Mouse (Mus musculus): ENCODE results near the gene 6430548M08Rik. TPM values are rescaled to one million over a fixed set of nuclear protein-coding genes. Genes with fewer than 3 reads are reported as not detected.

Gene 6430548M08Rik
- polyA plus RNA-seq, 1 experiment, result 4.9 TPM

- Histone ChIP-seq H3K4me1 (replicated peaks; ENCODE audit: control insufficient read depth, insufficient read depth, low read length) (peaks cover 25% of the 10 kb centered on the region), H3K27me3 (ENCODE audit: control insufficient read depth, insufficient read depth, low read length) (no peaks in the 10 kb centered on the region), H3K36me3 (ENCODE audit: control insufficient read depth, insufficient read depth, low read length) (no peaks in the 10 kb centered on the region), H3K27ac (ENCODE audit: control insufficient read depth, insufficient read depth, low read length) (no peak overlapping the region), H3K4me3 (ENCODE audit: control insufficient read depth, insufficient read depth, low read length) (no peak overlapping the region)
- TF ChIP-seq POLR2A (IDR thresholded peaks at IDR 0.05; ENCODE audit: control insufficient read depth, extremely low read depth, insufficient read depth, low read length, poor library complexity) (no peak), CTCF (IDR thresholded peaks at IDR 0.05; ENCODE audit: borderline replicate concordance, control insufficient read depth, extremely low read depth, insufficient read depth, low read length, poor library complexity) (no peak)
- no peak for DNase-seq
- 93% methylated on average over 8 of the region's 8 CpGs for WGBS
Observed at GRCm38 (mm10) chr8:120072827-120073226, 41.1 kb upstream of the 6430548M08Rik start.

GRCm38 (mm10) chr8:120074516-120074915 is 39.4 kb upstream of the 6430548M08Rik start:
- 89% methylated on average over 6 of the region's 6 CpGs for WGBS
- no peaks in the 10 kb centered on the region for H3K27me3 ChIP-seq (ENCODE audit: control insufficient read depth, insufficient read depth, low read length)
- H3K4me1 ChIP-seq (replicated peaks; ENCODE audit: control insufficient read depth, insufficient read depth, low read length), result peaks cover 16% of the 10 kb centered on the region
- H3K4me3 ChIP-seq (ENCODE audit: control insufficient read depth, insufficient read depth, low read length), result no peak overlapping the region
- no peaks in the 10 kb centered on the region for H3K36me3 ChIP-seq (ENCODE audit: control insufficient read depth, insufficient read depth, low read length)
- H3K27ac ChIP-seq (ENCODE audit: control insufficient read depth, insufficient read depth, low read length), result no peak overlapping the region
- TF ChIP-seq CTCF (IDR thresholded peaks at IDR 0.05; ENCODE audit: borderline replicate concordance, control insufficient read depth, extremely low read depth, insufficient read depth, low read length, poor library complexity), result no peak
- no peak for TF ChIP-seq POLR2A (IDR thresholded peaks at IDR 0.05; ENCODE audit: control insufficient read depth, extremely low read depth, insufficient read depth, low read length, poor library complexity)
- DNase-seq, result no peak

DNA sequence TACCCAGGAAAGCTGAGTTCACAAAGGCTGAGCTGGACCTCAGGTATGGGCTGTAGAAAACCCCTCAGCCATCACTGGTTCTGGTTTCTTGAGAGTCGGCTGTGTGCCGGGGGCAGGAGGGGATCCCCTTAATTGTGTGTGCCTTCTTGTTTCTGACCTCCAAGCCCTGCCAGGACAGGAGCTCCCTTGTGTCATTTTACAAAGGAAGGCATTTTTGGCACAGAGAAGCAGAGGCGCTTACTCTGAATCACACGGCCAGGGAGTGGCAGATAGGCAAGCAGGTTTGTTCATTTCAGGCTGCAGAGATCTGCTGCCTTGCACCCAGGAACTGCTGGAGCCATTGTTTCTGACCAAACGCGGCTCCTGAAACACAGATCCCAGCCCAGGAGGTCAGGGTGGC is 38.6 kb upstream of the 6430548M08Rik start:
- Histone ChIP-seq H3K27ac (ENCODE audit: control insufficient read depth, insufficient read depth, low read length) (no peak overlapping the region), H3K4me3 (ENCODE audit: control insufficient read depth, insufficient read depth, low read length) (no peak overlapping the region), H3K4me1 (replicated peaks; ENCODE audit: control insufficient read depth, insufficient read depth, low read length) (peaks cover 16% of the 10 kb centered on the region), H3K27me3 (ENCODE audit: control insufficient read depth, insufficient read depth, low read length) (no peaks in the 10 kb centered on the region), H3K36me3 (ENCODE audit: control insufficient read depth, insufficient read depth, low read length) (no peaks in the 10 kb centered on the region)
- no peak for TF ChIP-seq CTCF (IDR thresholded peaks at IDR 0.05; ENCODE audit: borderline replicate concordance, control insufficient read depth, extremely low read depth, insufficient read depth, low read length, poor library complexity)
- TF ChIP-seq POLR2A (IDR thresholded peaks at IDR 0.05; ENCODE audit: control insufficient read depth, extremely low read depth, insufficient read depth, low read length, poor library complexity), result no peak
- WGBS, result 95% methylated on average over 6 of the region's 6 CpGs
- DNase-seq, result no peak

DNA sequence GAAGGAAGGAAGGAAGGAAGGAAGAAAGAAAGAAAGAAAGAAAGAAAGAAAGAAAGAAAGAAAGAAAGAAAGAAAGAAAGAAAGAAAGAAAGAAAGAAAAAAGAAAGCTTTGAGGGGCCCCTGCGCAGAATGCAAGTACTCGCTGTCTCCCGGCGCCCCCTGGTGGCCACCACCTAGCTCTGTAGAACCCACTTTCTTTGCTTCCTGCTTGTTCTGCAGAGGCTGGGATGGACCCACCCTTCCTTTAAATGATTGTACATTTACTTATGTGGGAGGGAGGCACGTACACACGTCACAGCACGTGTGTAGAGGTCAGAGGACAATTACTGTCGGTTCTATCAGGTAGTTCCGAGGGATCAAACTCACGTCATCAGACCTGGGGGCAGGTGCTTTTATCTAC is 35.9 kb upstream of the 6430548M08Rik start:
- no peak overlapping the region for H3K4me3 ChIP-seq (ENCODE audit: control insufficient read depth, insufficient read depth, low read length)
- H3K27me3 ChIP-seq (ENCODE audit: control insufficient read depth, insufficient read depth, low read length), result no peaks in the 10 kb centered on the region
- peaks cover 11% of the 10 kb centered on the region for H3K4me1 ChIP-seq (replicated peaks; ENCODE audit: control insufficient read depth, insufficient read depth, low read length)
- no peak for TF ChIP-seq POLR2A (IDR thresholded peaks at IDR 0.05; ENCODE audit: control insufficient read depth, extremely low read depth, insufficient read depth, low read length, poor library complexity)
- TF ChIP-seq CTCF (IDR thresholded peaks at IDR 0.05; ENCODE audit: borderline replicate concordance, control insufficient read depth, extremely low read depth, insufficient read depth, low read length, poor library complexity), result peak; percentile 87
- no peak overlapping the region for H3K27ac ChIP-seq (ENCODE audit: control insufficient read depth, insufficient read depth, low read length)
- WGBS, result 15% methylated on average over 10 of the region's 10 CpGs
- peaks cover 19% of the 10 kb centered on the region for H3K36me3 ChIP-seq (ENCODE audit: control insufficient read depth, insufficient read depth, low read length)
- peak; percentile 78 for DNase-seq

DNA sequence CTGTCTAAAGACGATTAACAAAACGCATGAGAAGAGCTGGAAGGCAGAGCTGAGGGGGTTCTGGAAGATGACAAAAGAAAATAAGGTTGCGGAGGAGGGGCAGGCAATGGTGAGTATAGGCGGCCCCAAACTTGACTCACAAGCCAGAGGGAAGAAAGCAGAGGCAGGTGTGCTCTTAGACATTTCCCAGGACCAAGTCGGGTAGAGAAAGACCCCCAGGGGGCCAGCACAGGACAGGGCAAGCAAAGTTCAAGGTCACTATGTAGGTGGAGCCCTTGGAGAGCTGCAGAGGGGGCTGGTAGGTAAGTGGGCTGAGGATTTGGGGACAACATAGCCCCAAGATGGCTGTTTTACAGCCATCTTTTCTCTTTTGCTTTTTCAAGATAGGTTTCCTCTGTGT is 34.6 kb upstream of the 6430548M08Rik start:
- no peak for DNase-seq
- no peaks in the 10 kb centered on the region for H3K27me3 ChIP-seq (ENCODE audit: control insufficient read depth, insufficient read depth, low read length)
- WGBS, result 84% methylated on average over 5 of the region's 5 CpGs
- H3K4me3 ChIP-seq (ENCODE audit: control insufficient read depth, insufficient read depth, low read length), result no peak overlapping the region
- H3K36me3 ChIP-seq (ENCODE audit: control insufficient read depth, insufficient read depth, low read length), result peaks cover 22% of the 10 kb centered on the region
- TF ChIP-seq CTCF (IDR thresholded peaks at IDR 0.05; ENCODE audit: borderline replicate concordance, control insufficient read depth, extremely low read depth, insufficient read depth, low read length, poor library complexity), result no peak
- TF ChIP-seq POLR2A (IDR thresholded peaks at IDR 0.05; ENCODE audit: control insufficient read depth, extremely low read depth, insufficient read depth, low read length, poor library complexity), result no peak
- H3K27ac ChIP-seq (ENCODE audit: control insufficient read depth, insufficient read depth, low read length), result no peak overlapping the region
- peaks cover 7% of the 10 kb centered on the region for H3K4me1 ChIP-seq (replicated peaks; ENCODE audit: control insufficient read depth, insufficient read depth, low read length)

DNA sequence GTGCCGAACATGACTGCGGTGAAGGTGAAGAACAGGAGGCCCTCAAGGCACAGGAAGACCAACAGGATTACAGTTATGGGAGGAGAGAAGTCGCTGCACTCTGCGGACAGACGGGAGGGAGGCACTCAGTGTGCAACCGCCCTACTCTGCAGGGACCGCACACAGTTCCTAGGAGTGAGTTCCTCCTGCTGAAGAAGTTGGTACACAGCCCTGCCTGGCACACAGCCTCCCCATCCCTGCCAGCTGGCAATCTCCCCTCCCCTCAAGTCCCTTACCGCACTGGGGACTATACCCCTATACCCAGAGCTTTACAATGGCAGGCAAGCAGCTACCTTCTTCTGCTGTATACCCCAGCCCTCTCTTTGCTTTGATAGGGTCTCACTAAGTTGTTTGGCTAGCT is 30.7 kb upstream of the 6430548M08Rik start:
- TF ChIP-seq POLR2A (IDR thresholded peaks at IDR 0.05; ENCODE audit: control insufficient read depth, extremely low read depth, insufficient read depth, low read length, poor library complexity), result no peak
- TF ChIP-seq CTCF (IDR thresholded peaks at IDR 0.05; ENCODE audit: borderline replicate concordance, control insufficient read depth, extremely low read depth, insufficient read depth, low read length, poor library complexity), result no peak
- Histone ChIP-seq H3K27me3 (ENCODE audit: control insufficient read depth, insufficient read depth, low read length) (no peaks in the 10 kb centered on the region), H3K4me3 (ENCODE audit: control insufficient read depth, insufficient read depth, low read length) (no peak overlapping the region), H3K36me3 (ENCODE audit: control insufficient read depth, insufficient read depth, low read length) (peaks cover 55% of the 10 kb centered on the region), H3K4me1 (replicated peaks; ENCODE audit: control insufficient read depth, insufficient read depth, low read length) (no peaks in the 10 kb centered on the region), H3K27ac (ENCODE audit: control insufficient read depth, insufficient read depth, low read length) (no peak overlapping the region)
- DNase-seq, result no peak
- WGBS, result 94% methylated on average over 8 of the region's 8 CpGs

- peaks cover 61% of the 10 kb centered on the region for H3K36me3 ChIP-seq (ENCODE audit: control insufficient read depth, insufficient read depth, low read length)
- no peak overlapping the region for H3K4me3 ChIP-seq (ENCODE audit: control insufficient read depth, insufficient read depth, low read length)
- no peaks in the 10 kb centered on the region for H3K27me3 ChIP-seq (ENCODE audit: control insufficient read depth, insufficient read depth, low read length)
- H3K4me1 ChIP-seq (replicated peaks; ENCODE audit: control insufficient read depth, insufficient read depth, low read length), result no peaks in the 10 kb centered on the region
- 96% methylated on average over 8 of the region's 8 CpGs for WGBS
- H3K27ac ChIP-seq (ENCODE audit: control insufficient read depth, insufficient read depth, low read length), result no peak overlapping the region
- TF ChIP-seq POLR2A (IDR thresholded peaks at IDR 0.05; ENCODE audit: control insufficient read depth, extremely low read depth, insufficient read depth, low read length, poor library complexity) (no peak), CTCF (IDR thresholded peaks at IDR 0.05; ENCODE audit: borderline replicate concordance, control insufficient read depth, extremely low read depth, insufficient read depth, low read length, poor library complexity) (no peak)
- DNase-seq, result no peak
Observed at GRCm38 (mm10) chr8:120084783-120085182, 29.2 kb upstream of the 6430548M08Rik start.

All from thymus, adult 2 months (tissue).